Mouse (Mus musculus): Measurements from ENCODE around the gene Macf1. TPM values are rescaled to one million over a fixed set of nuclear protein-coding genes. Genes with fewer than 3 reads are reported as not detected.

The Macf1 gene
- polyA plus RNA-seq, 1 experiment from 2014 or later: 71.0 TPM

GRCm38 (mm10) chr4:123685046-123685445 is 886 bp upstream of the Macf1 start:
- 75% methylated on average over 7 of the region's 7 CpGs for WGBS
- Histone ChIP-seq H3K9ac (ENCODE audit: low read length) (no peak overlapping the region), H3K4me3 (ENCODE audit: low read depth, low read length) (no peak overlapping the region), H3K4me1 (ENCODE audit: control insufficient read depth, insufficient read depth, low read length) (peaks cover 8% of the 10 kb centered on the region), H3K4me2 (ENCODE audit: low read depth, severe bottlenecking) (no peak overlapping the region), H3K36me3 (ENCODE audit: control insufficient read depth, insufficient read depth, low read length) (no peaks in the 10 kb centered on the region), H3K27me3 (ENCODE audit: control insufficient read depth, insufficient read depth, low read length) (peaks cover 9% of the 10 kb centered on the region), H3K27ac (replicated peaks; ENCODE audit: low read depth, low read length) (no peak overlapping the region), H3K9me3 (ENCODE audit: control insufficient read depth, low read length) (no peaks in the 10 kb centered on the region)
- no peak for DNase-seq (ENCODE audit: low spot score)
- no peak for ATAC-seq (ENCODE audit: insufficient number of reproducible peaks, low FRiP score, low TSS enrichment, low read depth)

GRCm38 (mm10) chr4:123682291-123682690 is 1.9 kb downstream of the Macf1 start:
- H3K4me1 ChIP-seq (ENCODE audit: control insufficient read depth, insufficient read depth, low read length): peaks cover 10% of the 10 kb centered on the region
- H3K9ac ChIP-seq (ENCODE audit: low read length): no peak overlapping the region
- no peak overlapping the region for H3K4me2 ChIP-seq (ENCODE audit: low read depth, severe bottlenecking)
- 85% methylated on average over 8 of the region's 8 CpGs for WGBS
- H3K36me3 ChIP-seq (ENCODE audit: control insufficient read depth, insufficient read depth, low read length): no peaks in the 10 kb centered on the region
- H3K27me3 ChIP-seq (ENCODE audit: control insufficient read depth, insufficient read depth, low read length): peaks cover 9% of the 10 kb centered on the region
- H3K4me3 ChIP-seq (ENCODE audit: low read depth, low read length): no peak overlapping the region
- ATAC-seq (ENCODE audit: insufficient number of reproducible peaks, low FRiP score, low TSS enrichment, low read depth) (no peak), DNase-seq (ENCODE audit: low spot score) (no peak)
- H3K27ac ChIP-seq (replicated peaks; ENCODE audit: low read depth, low read length): no peak overlapping the region
- no peaks in the 10 kb centered on the region for H3K9me3 ChIP-seq (ENCODE audit: control insufficient read depth, low read length)

GRCm38 (mm10) chr4:123680962-123681361 is 3.2 kb downstream of the Macf1 start:
- H3K27me3 ChIP-seq (ENCODE audit: control insufficient read depth, insufficient read depth, low read length): peaks cover 9% of the 10 kb centered on the region
- H3K9ac ChIP-seq (ENCODE audit: low read length): no peak overlapping the region
- 49% methylated on average over 7 of the region's 7 CpGs for WGBS
- ATAC-seq (ENCODE audit: insufficient number of reproducible peaks, low FRiP score, low TSS enrichment, low read depth): no peak
- H3K27ac ChIP-seq (replicated peaks; ENCODE audit: low read depth, low read length): no peak overlapping the region
- DNase-seq (ENCODE audit: low spot score): no peak
- no peaks in the 10 kb centered on the region for H3K36me3 ChIP-seq (ENCODE audit: control insufficient read depth, insufficient read depth, low read length)
- no peaks in the 10 kb centered on the region for H3K9me3 ChIP-seq (ENCODE audit: control insufficient read depth, low read length)
- no peak overlapping the region for H3K4me2 ChIP-seq (ENCODE audit: low read depth, severe bottlenecking)
- peaks cover 3% of the 10 kb centered on the region; the same call in 1 of the 2 replicates for H3K4me1 ChIP-seq (ENCODE audit: control insufficient read depth, insufficient read depth, low read length)
- no peak overlapping the region for H3K4me3 ChIP-seq (ENCODE audit: low read depth, low read length)

GRCm38 (mm10) chr4:123677060-123677804 is 6.9 kb downstream of the Macf1 start:
- Histone ChIP-seq H3K9ac (ENCODE audit: low read length) (no peak overlapping the region), H3K4me3 (ENCODE audit: low read depth, low read length) (no peak overlapping the region)

GRCm38 (mm10) chr4:123670598-123670997 is 13.6 kb downstream of the Macf1 start:
- DNase-seq (ENCODE audit: low spot score): no peak

More at GRCm38 (mm10) chr4:123677060-123677804, 6.9 kb downstream of the Macf1 start:
- Histone ChIP-seq H3K36me3 (ENCODE audit: control insufficient read depth, insufficient read depth, low read length) (no peaks in the 10 kb centered on the region), H3K9me3 (ENCODE audit: control insufficient read depth, low read length) (no peaks in the 10 kb centered on the region), H3K4me1 (ENCODE audit: control insufficient read depth, insufficient read depth, low read length) (peaks cover 3% of the 10 kb centered on the region; the same call in 1 of the 2 replicates), H3K4me2 (ENCODE audit: low read depth, severe bottlenecking) (no peak overlapping the region), H3K27ac (replicated peaks; ENCODE audit: low read depth, low read length) (peak overlapping the region; percentile 53; the same call in 1 of the 2 replicates), H3K27me3 (ENCODE audit: control insufficient read depth, insufficient read depth, low read length) (no peaks in the 10 kb centered on the region)
- WGBS: 58% methylated on average over 10 of the region's 10 CpGs
- ATAC-seq (ENCODE audit: insufficient number of reproducible peaks, low FRiP score, low TSS enrichment, low read depth): 0 out of 2 replicates have a peak, but pooled peaks have one; percentile 51
- peak; percentile 44 for DNase-seq (ENCODE audit: low spot score)

GRCm38 (mm10) chr4:123669696-123670095 is 14.5 kb downstream of the Macf1 start:
- no peaks in the 10 kb centered on the region for H3K9me3 ChIP-seq (ENCODE audit: control insufficient read depth, low read length)
- 0 out of 2 replicates have a peak overlapping the region, but pooled peaks have one; percentile 4 for H3K27ac ChIP-seq (replicated peaks; ENCODE audit: low read depth, low read length)
- H3K4me1 ChIP-seq (ENCODE audit: control insufficient read depth, insufficient read depth, low read length): peaks cover 7% of the 10 kb centered on the region
- no peak overlapping the region for H3K4me2 ChIP-seq (ENCODE audit: low read depth, severe bottlenecking)
- H3K36me3 ChIP-seq (ENCODE audit: control insufficient read depth, insufficient read depth, low read length): no peaks in the 10 kb centered on the region
- WGBS: 75% methylated on average over 6 of the region's 6 CpGs
- H3K4me3 ChIP-seq (ENCODE audit: low read depth, low read length): no peak overlapping the region
- no peaks in the 10 kb centered on the region for H3K27me3 ChIP-seq (ENCODE audit: control insufficient read depth, insufficient read depth, low read length)
- DNase-seq (ENCODE audit: low spot score) (no peak), ATAC-seq (ENCODE audit: insufficient number of reproducible peaks, low FRiP score, low TSS enrichment, low read depth) (no peak)
- no peak overlapping the region for H3K9ac ChIP-seq (ENCODE audit: low read length)

More at GRCm38 (mm10) chr4:123670598-123670997, 13.6 kb downstream of the Macf1 start:
- no peak overlapping the region for H3K9ac ChIP-seq (ENCODE audit: low read length)
- no peak overlapping the region for H3K4me2 ChIP-seq (ENCODE audit: low read depth, severe bottlenecking)
- H3K4me3 ChIP-seq (ENCODE audit: low read depth, low read length): no peak overlapping the region
- H3K36me3 ChIP-seq (ENCODE audit: control insufficient read depth, insufficient read depth, low read length): no peaks in the 10 kb centered on the region
- H3K27me3 ChIP-seq (ENCODE audit: control insufficient read depth, insufficient read depth, low read length): no peaks in the 10 kb centered on the region
- ATAC-seq (ENCODE audit: insufficient number of reproducible peaks, low FRiP score, low TSS enrichment, low read depth): no peak
- H3K9me3 ChIP-seq (ENCODE audit: control insufficient read depth, low read length): no peaks in the 10 kb centered on the region
- peaks cover 7% of the 10 kb centered on the region for H3K4me1 ChIP-seq (ENCODE audit: control insufficient read depth, insufficient read depth, low read length)
- H3K27ac ChIP-seq (replicated peaks; ENCODE audit: low read depth, low read length): no peak overlapping the region

- DNase-seq (ENCODE audit: low spot score): peak; percentile 87
Measured at GRCm38 (mm10) chr4:123667260-123667867, 16.8 kb downstream of the Macf1 start.

GRCm38 (mm10) chr4:123666517-123666916 is 17.6 kb downstream of the Macf1 start:
- H3K27ac ChIP-seq (replicated peaks; ENCODE audit: low read depth, low read length): no peak overlapping the region

More at GRCm38 (mm10) chr4:123667260-123667867, 16.8 kb downstream of the Macf1 start:
- H3K27ac ChIP-seq (replicated peaks; ENCODE audit: low read depth, low read length): no peak overlapping the region
- H3K27me3 ChIP-seq (ENCODE audit: control insufficient read depth, insufficient read depth, low read length): no peaks in the 10 kb centered on the region
- no peaks in the 10 kb centered on the region for H3K9me3 ChIP-seq (ENCODE audit: control insufficient read depth, low read length)
- no peak overlapping the region for H3K9ac ChIP-seq (ENCODE audit: low read length)
- ATAC-seq (ENCODE audit: insufficient number of reproducible peaks, low FRiP score, low TSS enrichment, low read depth): no peak
- no peak overlapping the region for H3K4me2 ChIP-seq (ENCODE audit: low read depth, severe bottlenecking)
- H3K36me3 ChIP-seq (ENCODE audit: control insufficient read depth, insufficient read depth, low read length): no peaks in the 10 kb centered on the region
- H3K4me3 ChIP-seq (ENCODE audit: low read depth, low read length): no peak overlapping the region
- WGBS: 60% methylated on average over 1 of the region's 1 CpGs
- peaks cover 19% of the 10 kb centered on the region for H3K4me1 ChIP-seq (ENCODE audit: control insufficient read depth, insufficient read depth, low read length)

More at GRCm38 (mm10) chr4:123666517-123666916, 17.6 kb downstream of the Macf1 start:
- Histone ChIP-seq H3K36me3 (ENCODE audit: control insufficient read depth, insufficient read depth, low read length) (no peaks in the 10 kb centered on the region), H3K4me2 (ENCODE audit: low read depth, severe bottlenecking) (no peak overlapping the region), H3K9me3 (ENCODE audit: control insufficient read depth, low read length) (no peaks in the 10 kb centered on the region), H3K4me3 (ENCODE audit: low read depth, low read length) (no peak overlapping the region), H3K27me3 (ENCODE audit: control insufficient read depth, insufficient read depth, low read length) (no peaks in the 10 kb centered on the region), H3K4me1 (ENCODE audit: control insufficient read depth, insufficient read depth, low read length) (peaks cover 22% of the 10 kb centered on the region), H3K9ac (ENCODE audit: low read length) (no peak overlapping the region)
- WGBS: 74% methylated on average over 1 of the region's 1 CpGs
- no peak for ATAC-seq (ENCODE audit: insufficient number of reproducible peaks, low FRiP score, low TSS enrichment, low read depth)
- no peak for DNase-seq (ENCODE audit: low spot score)
